Mouse (Mus musculus) kidney, embryonic 14.5 days (tissue): Measurements from ENCODE around the gene Tap1. TPM values are rescaled to one million over a fixed set of nuclear protein-coding genes. Genes with fewer than 3 reads are reported as not detected.

Experiments used
- ATAC-seq: fragments of 200-750 bp; cut with Nextera tagmentation; 2 replicates; pipeline ENCODE4 v1.8.0; 2017; ENCODE audit warnings: moderate number of reproducible peaks, mild to moderate bottlenecking, moderate TSS enrichment, moderate library complexity; ENCODE audit not compliant: low FRiP score, low TSS enrichment
- H3K27ac ChIP-seq: fragments of 300-500 bp; sonication (generic); 2 replicates; pipeline ENCODE4 v1.5.1; 2014; ENCODE audit warnings: low read depth, mild to moderate bottlenecking, low read length, moderate library complexity, mixed read lengths
- H3K27me3 ChIP-seq: fragments of 300-500 bp; sonication (generic); 2 replicates; pipeline ENCODE4 v1.6.1; 2014; ENCODE audit warnings: mild to moderate bottlenecking, low read length; ENCODE audit not compliant: control insufficient read depth, insufficient read depth
- H3K36me3 ChIP-seq: fragments of 300-500 bp; sonication (generic); 2 replicates; pipeline ENCODE4 v1.6.1; 2014; ENCODE audit warnings: low read length, mixed read lengths; ENCODE audit not compliant: control insufficient read depth, insufficient read depth
- H3K4me1 ChIP-seq: fragments of 300-500 bp; sonication (generic); 2 replicates; pipeline ENCODE4 v1.6.1; 2014; ENCODE audit warnings: low read length, mixed read lengths; ENCODE audit not compliant: control insufficient read depth, insufficient read depth
- H3K4me2 ChIP-seq: fragments of 300-500 bp; sonication (generic); replicated peaks from 2 replicates; pipeline ENCODE4 v1.6.1; 2014; ENCODE audit warnings: low read depth, mild to moderate bottlenecking, low read length
- H3K4me3 ChIP-seq: fragments of 300-500 bp; sonication (generic); 2 replicates; pipeline ENCODE4 v1.5.1; 2014; ENCODE audit warnings: mild to moderate bottlenecking, low read length
- H3K9ac ChIP-seq: fragments of 300-500 bp; sonication (generic); 2 replicates; pipeline ENCODE4 v1.6.1; 2014; ENCODE audit warnings: low read depth, mild to moderate bottlenecking, low read length, moderate library complexity
- H3K9me3 ChIP-seq: fragments of 300-500 bp; sonication (generic); 2 replicates; pipeline ENCODE4 v1.6.1; 2016; ENCODE audit warnings: low read length; ENCODE audit not compliant: control insufficient read depth
- WGBS: fragments of 180-500 bp; shearing (Covaris S2); extraction: QIAGEN DNeasy Blood & Tissue Kit; methylation state at CpG from one replicate; pipeline ENCODE4 v1.1.7; 2014; 5-methylcytosine and 5-hydroxymethylcytosine counted together
- polyA plus RNA-seq: library from polyadenylated mRNA; unstranded; fragments of >200 nt; fragmentation: Nextera tagmentation; extraction: Ambion mirVana; gene quantifications from 2 replicates; pipeline ENCODE4 v1.2.1, GENCODE M21; 2014

Gene Tap1
- polyA plus RNA-seq, 1 experiment from 2014 or later, result 2.9 TPM

GRCm38 (mm10) chr17:34188986-34189385 lies 1.6 kb downstream of the Tap1 start:
- 65% methylated on average over 6 of the region's 6 CpGs for WGBS
- peaks cover 44% of the 10 kb centered on the region for H3K27me3 ChIP-seq
- H3K4me3 ChIP-seq, result no peak overlapping the region
- no peaks in the 10 kb centered on the region for H3K4me1 ChIP-seq
- no peak overlapping the region for H3K27ac ChIP-seq
- H3K4me2 ChIP-seq, result no peak overlapping the region
- H3K9me3 ChIP-seq, result no peaks in the 10 kb centered on the region
- H3K36me3 ChIP-seq, result no peaks in the 10 kb centered on the region
- H3K9ac ChIP-seq, result no peak overlapping the region
- no peak for ATAC-seq

GRCm38 (mm10) chr17:34192852-34193251 lies 5.5 kb downstream of the Tap1 start:
- no peaks in the 10 kb centered on the region for H3K4me1 ChIP-seq
- no peaks in the 10 kb centered on the region for H3K36me3 ChIP-seq
- H3K9me3 ChIP-seq, result no peaks in the 10 kb centered on the region
- H3K4me3 ChIP-seq, result no peak overlapping the region
- peaks cover 62% of the 10 kb centered on the region for H3K27me3 ChIP-seq
- no peak overlapping the region for H3K4me2 ChIP-seq
- WGBS, result 24% methylated on average over 16 of the region's 16 CpGs
- ATAC-seq, result no peak
- H3K9ac ChIP-seq, result no peak overlapping the region
- no peak overlapping the region for H3K27ac ChIP-seq

- 62% methylated on average over 8 of the region's 8 CpGs for WGBS
- H3K36me3 ChIP-seq, result no peaks in the 10 kb centered on the region
- no peak overlapping the region for H3K4me3 ChIP-seq
- no peak for ATAC-seq
- peaks cover 65% of the 10 kb centered on the region for H3K27me3 ChIP-seq
- no peak overlapping the region for H3K4me2 ChIP-seq
- H3K4me1 ChIP-seq, result no peaks in the 10 kb centered on the region
- no peak overlapping the region for H3K9ac ChIP-seq
- H3K9me3 ChIP-seq, result no peaks in the 10 kb centered on the region
- no peak overlapping the region for H3K27ac ChIP-seq
Measured at GRCm38 (mm10) chr17:34193468-34193867, 6.1 kb downstream of the Tap1 start.

GRCm38 (mm10) chr17:34194723-34195122 lies 7.4 kb downstream of the Tap1 start:
- no peak for ATAC-seq
- Histone ChIP-seq H3K4me3 (no peak overlapping the region), H3K36me3 (no peaks in the 10 kb centered on the region), H3K4me1 (no peaks in the 10 kb centered on the region), H3K9me3 (no peaks in the 10 kb centered on the region), H3K4me2 (no peak overlapping the region), H3K27ac (no peak overlapping the region), H3K9ac (no peak overlapping the region), H3K27me3 (peaks cover 73% of the 10 kb centered on the region)
- 92% methylated on average over 4 of the region's 4 CpGs for WGBS

- Histone ChIP-seq H3K27me3 (peaks cover 75% of the 10 kb centered on the region), H3K4me1 (no peaks in the 10 kb centered on the region), H3K4me2 (no peak overlapping the region), H3K27ac (no peak overlapping the region), H3K36me3 (no peaks in the 10 kb centered on the region), H3K4me3 (no peak overlapping the region), H3K9me3 (no peaks in the 10 kb centered on the region), H3K9ac (no peak overlapping the region)
- 33% methylated on average over 12 of the region's 12 CpGs for WGBS
- ATAC-seq, result no peak
Measured at GRCm38 (mm10) chr17:34196491-34196890, 9.1 kb downstream of the Tap1 start.

- Histone ChIP-seq H3K9ac (peak within 1 kb of the TSS; percentile 25; the same call in 1 of the 2 replicates), H3K36me3 (no peaks in the 10 kb centered on the region), H3K4me1 (no peaks in the 10 kb centered on the region), H3K4me3 (peak within 1 kb of the TSS; percentile 33), H3K4me2 (peak within 1 kb of the TSS; percentile 56), H3K27ac (no peak within 1 kb of the TSS), H3K27me3 (peaks cover 71% of the 10 kb centered on the region), H3K9me3 (no peaks in the 10 kb centered on the region)
- WGBS, result 4% methylated on average over 41 of the region's 41 CpGs
- peak; percentile 84 for ATAC-seq
Measured at GRCm38 (mm10) chr17:34196941-34197894, 9.9 kb downstream of the Tap1 start, which contains the start of gene Psmb8. Gene Psmb8, plus strand, starts transcription at chr17:34197721.

GRCm38 (mm10) chr17:34197904-34198520 lies 10.7 kb downstream of the Tap1 start:
- Histone ChIP-seq H3K9ac (peak overlapping the region; percentile 25; the same call in 1 of the 2 replicates), H3K27ac (no peak overlapping the region), H3K4me1 (no peaks in the 10 kb centered on the region), H3K27me3 (peaks cover 64% of the 10 kb centered on the region), H3K4me2 (peak overlapping the region; percentile 56), H3K4me3 (peak overlapping the region; percentile 33), H3K9me3 (no peaks in the 10 kb centered on the region), H3K36me3 (no peaks in the 10 kb centered on the region)
- no peak for ATAC-seq
- 2% methylated on average over 32 of the region's 32 CpGs for WGBS

GRCm38 (mm10) chr17:34198521-34198912 lies 11.2 kb downstream of the Tap1 start:
- Histone ChIP-seq H3K4me1 (no peaks in the 10 kb centered on the region), H3K4me2 (peak overlapping the region; percentile 56), H3K27me3 (peaks cover 63% of the 10 kb centered on the region), H3K4me3 (peak overlapping the region; percentile 33), H3K9me3 (no peaks in the 10 kb centered on the region), H3K36me3 (no peaks in the 10 kb centered on the region), H3K27ac (no peak overlapping the region), H3K9ac (no peak overlapping the region; the same call in 1 of the 2 replicates)
- WGBS, result 7% methylated on average over 11 of the region's 11 CpGs
- no peak for ATAC-seq
